Mouse (Mus musculus) limb, embryonic 13.5 days (tissue): ENCODE data around the gene Igsf8. TPM values are rescaled to one million over a fixed set of nuclear protein-coding genes. Genes with fewer than 3 reads are reported as not detected.

ENCODE experiments used
- ATAC-seq: fragments of 200-750 bp; cut with Nextera tagmentation; 2 replicates; pipeline ENCODE4 v1.8.0; 2017; ENCODE audit warnings: low read depth, moderate number of reproducible peaks, moderate TSS enrichment; ENCODE audit not compliant: low FRiP score
- H3K27ac ChIP-seq: fragments of 300-500 bp; sonication (generic); 2 replicates; pipeline ENCODE4 v1.5.1; 2015; ENCODE audit warnings: inconsistent platforms, mild to moderate bottlenecking, moderate library complexity
- H3K27me3 ChIP-seq: fragments of 300-500 bp; sonication (generic); 2 replicates; pipeline ENCODE4 v1.6.1; 2015; ENCODE audit warnings: mild to moderate bottlenecking, inconsistent platforms
- H3K36me3 ChIP-seq: fragments of 300-500 bp; sonication (generic); 2 replicates; pipeline ENCODE4 v1.6.1; 2015; ENCODE audit warnings: inconsistent platforms, mild to moderate bottlenecking, moderate library complexity
- H3K4me1 ChIP-seq: fragments of 300-500 bp; sonication (generic); 2 replicates; pipeline ENCODE4 v1.6.1; 2015; ENCODE audit warnings: inconsistent platforms
- H3K4me2 ChIP-seq: fragments of 300-500 bp; sonication (generic); replicated peaks from 2 replicates; pipeline ENCODE4 v1.6.1; 2015; ENCODE audit warnings: inconsistent platforms, mild to moderate bottlenecking, moderate library complexity
- H3K4me3 ChIP-seq: fragments of 300-500 bp; sonication (generic); 2 replicates; pipeline ENCODE4 v1.5.1; 2015; ENCODE audit warnings: moderate library complexity, mild to moderate bottlenecking, inconsistent platforms
- H3K9ac ChIP-seq: fragments of 300-500 bp; sonication (generic); 2 replicates; pipeline ENCODE4 v1.6.1; 2015; ENCODE audit warnings: mild to moderate bottlenecking, inconsistent platforms
- H3K9me3 ChIP-seq: fragments of 300-500 bp; sonication (generic); 2 replicates; pipeline ENCODE4 v1.6.1; 2016; ENCODE audit warnings: inconsistent platforms
- WGBS: fragments of 180-500 bp; shearing (Covaris S2); methylation state at CpG from one replicate; pipeline ENCODE4 v1.1.7; 2015; 5-methylcytosine and 5-hydroxymethylcytosine counted together
- polyA plus RNA-seq: library from polyadenylated mRNA; unstranded; fragments of >200 nt; fragmentation: Nextera tagmentation; extraction: Ambion mirVana; gene quantifications from 2 replicates; pipeline ENCODE4 v1.2.1, GENCODE M21; 2015

Gene Igsf8
- polyA plus RNA-seq, 1 experiment from 2014 or later: 46.7 TPM

DNA sequence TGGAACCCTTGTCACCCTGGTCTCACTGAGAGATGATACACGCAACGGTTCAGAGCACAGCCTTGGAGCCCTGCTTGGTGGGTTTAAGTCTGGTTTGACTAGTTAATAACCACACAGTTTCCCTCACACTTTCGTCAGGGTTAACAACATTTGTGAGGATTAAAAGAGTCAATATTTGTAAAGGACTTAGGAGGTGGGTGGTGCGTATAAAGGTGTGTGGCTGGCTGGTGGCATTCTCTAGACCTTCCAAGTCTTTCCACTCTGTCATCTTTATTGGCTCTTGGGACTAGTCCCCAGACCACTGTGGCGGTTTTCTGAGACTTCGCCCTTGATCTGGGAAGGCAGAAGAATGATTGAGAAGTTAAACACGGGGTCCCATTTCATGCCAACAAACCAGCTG, 83.4 kb downstream of the Igsf8 start:
- Histone ChIP-seq H3K9me3 (no peaks in the 10 kb centered on the region), H3K4me1 (peaks cover 12% of the 10 kb centered on the region), H3K36me3 (no peaks in the 10 kb centered on the region), H3K4me3 (no peak overlapping the region), H3K9ac (no peak overlapping the region), H3K27ac (no peak overlapping the region), H3K27me3 (peaks cover 53% of the 10 kb centered on the region), H3K4me2 (no peak overlapping the region)
- no peak for ATAC-seq
- WGBS: 75% methylated on average over 7 of the region's 7 CpGs

GRCm38 (mm10) chr1:172346707-172347106, 85.3 kb downstream of the Igsf8 start:
- no peaks in the 10 kb centered on the region for H3K9me3 ChIP-seq
- no peak overlapping the region for H3K9ac ChIP-seq
- H3K27ac ChIP-seq: no peak overlapping the region
- H3K36me3 ChIP-seq: no peaks in the 10 kb centered on the region
- peaks cover 54% of the 10 kb centered on the region for H3K27me3 ChIP-seq
- H3K4me3 ChIP-seq: no peak overlapping the region
- 83% methylated on average over 10 of the region's 10 CpGs for WGBS
- no peak for ATAC-seq
- H3K4me2 ChIP-seq: no peak overlapping the region
- peaks cover 9% of the 10 kb centered on the region for H3K4me1 ChIP-seq

DNA sequence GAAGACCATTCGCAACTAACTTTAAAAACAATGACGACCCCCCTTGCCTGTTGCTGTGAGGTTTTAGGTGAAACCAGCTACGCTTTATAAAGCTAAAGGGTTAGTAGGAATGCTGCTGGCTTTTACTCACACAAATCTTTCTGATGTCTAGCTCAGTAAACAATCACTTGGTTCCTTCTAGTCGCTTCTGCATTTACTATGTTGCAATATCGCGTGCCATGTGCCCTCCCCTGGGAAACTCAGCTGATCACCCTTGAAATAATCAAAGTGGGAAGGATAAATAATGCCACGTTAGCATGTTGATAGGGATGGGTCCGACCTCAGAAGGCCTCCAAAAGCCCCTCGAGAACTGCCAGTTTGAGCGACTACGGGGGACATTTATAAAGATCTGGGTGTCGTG, 85.9 kb downstream of the Igsf8 start:
- Histone ChIP-seq H3K9ac (no peak overlapping the region), H3K36me3 (no peaks in the 10 kb centered on the region), H3K27ac (no peak overlapping the region), H3K9me3 (no peaks in the 10 kb centered on the region), H3K4me3 (no peak overlapping the region), H3K4me2 (no peak overlapping the region), H3K27me3 (peaks cover 53% of the 10 kb centered on the region), H3K4me1 (peaks cover 9% of the 10 kb centered on the region)
- WGBS: 89% methylated on average over 12 of the region's 12 CpGs
- no peak for ATAC-seq

DNA sequence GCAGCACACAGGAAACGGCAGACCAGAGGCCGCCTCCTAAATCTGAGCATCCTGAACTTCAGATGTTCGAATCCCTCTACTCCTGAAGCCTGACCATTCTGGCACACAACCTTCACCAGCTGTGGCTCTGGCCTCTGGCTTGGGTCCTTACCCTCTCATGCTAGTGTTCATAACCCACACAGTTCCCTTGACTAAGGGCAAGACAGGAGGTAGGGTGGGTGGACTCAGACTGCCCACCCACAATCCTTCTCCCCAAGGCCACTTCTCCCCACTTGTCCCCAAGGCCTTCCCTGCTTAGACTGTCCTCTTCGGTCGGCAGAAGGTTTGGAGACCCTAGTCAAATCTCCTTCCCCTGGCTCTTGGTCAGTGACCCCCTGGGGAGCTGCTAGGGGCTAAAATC, 88.1 kb downstream of the Igsf8 start:
- Histone ChIP-seq H3K4me3 (no peak overlapping the region), H3K36me3 (no peaks in the 10 kb centered on the region), H3K4me2 (no peak overlapping the region), H3K9ac (no peak overlapping the region), H3K27ac (no peak overlapping the region), H3K9me3 (no peaks in the 10 kb centered on the region), H3K27me3 (peaks cover 45% of the 10 kb centered on the region), H3K4me1 (peaks cover 9% of the 10 kb centered on the region)
- WGBS: 77% methylated on average over 5 of the region's 5 CpGs
- no peak for ATAC-seq

- Histone ChIP-seq H3K36me3 (no peaks in the 10 kb centered on the region), H3K4me2 (peak overlapping the region; percentile 9; the same call in 1 of the 2 replicates), H3K9ac (no peak overlapping the region), H3K27me3 (peaks cover 45% of the 10 kb centered on the region), H3K9me3 (no peaks in the 10 kb centered on the region), H3K4me3 (no peak overlapping the region), H3K4me1 (peaks cover 9% of the 10 kb centered on the region), H3K27ac (no peak overlapping the region)
- peak; percentile 57 for ATAC-seq
- WGBS: 13% methylated on average over 19 of the region's 19 CpGs
Observed at GRCm38 (mm10) chr1:172349916-172350812, 88.7 kb downstream of the Igsf8 start.

- H3K9ac ChIP-seq: no peak overlapping the region
- H3K4me1 ChIP-seq: peaks cover 9% of the 10 kb centered on the region
- no peaks in the 10 kb centered on the region for H3K36me3 ChIP-seq
- H3K27ac ChIP-seq: no peak overlapping the region
- H3K4me2 ChIP-seq: no peak overlapping the region
- WGBS: 72% methylated on average over 6 of the region's 6 CpGs
- no peaks in the 10 kb centered on the region for H3K9me3 ChIP-seq
- H3K27me3 ChIP-seq: peaks cover 46% of the 10 kb centered on the region
- no peak overlapping the region for H3K4me3 ChIP-seq
- ATAC-seq: no peak
Observed at GRCm38 (mm10) chr1:172352001-172352400, 90.6 kb downstream of the Igsf8 start.

GRCm38 (mm10) chr1:172352453-172352852, 91.0 kb downstream of the Igsf8 start:
- WGBS: 83% methylated on average over 3 of the region's 3 CpGs
- H3K4me1 ChIP-seq: peaks cover 9% of the 10 kb centered on the region
- H3K4me2 ChIP-seq: no peak overlapping the region
- H3K9ac ChIP-seq: no peak overlapping the region
- H3K27ac ChIP-seq: no peak overlapping the region
- H3K27me3 ChIP-seq: peaks cover 46% of the 10 kb centered on the region
- ATAC-seq: no peak
- no peaks in the 10 kb centered on the region for H3K9me3 ChIP-seq
- no peaks in the 10 kb centered on the region for H3K36me3 ChIP-seq
- H3K4me3 ChIP-seq: no peak overlapping the region

DNA sequence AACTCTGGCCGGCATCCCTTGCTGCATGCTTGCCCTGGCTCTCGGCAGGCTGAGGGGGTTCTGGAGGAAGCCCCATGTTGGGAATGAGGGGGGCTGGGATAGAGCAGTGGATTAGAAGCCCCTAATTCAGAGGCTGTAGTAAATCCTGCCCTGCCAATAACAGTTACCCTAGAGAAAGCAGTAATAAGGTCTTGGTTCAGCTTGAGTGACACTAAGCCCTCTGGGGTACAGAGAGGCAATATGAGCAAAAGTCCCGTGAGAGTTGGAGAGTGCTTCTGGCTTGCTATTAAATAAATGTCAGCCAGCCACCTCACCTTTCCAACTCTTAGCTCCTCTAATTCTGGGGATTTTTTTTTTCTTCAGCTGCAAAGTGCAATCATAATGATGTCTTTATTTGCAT, 93.9 kb downstream of the Igsf8 start:
- H3K9ac ChIP-seq: no peak overlapping the region
- H3K27me3 ChIP-seq: peaks cover 30% of the 10 kb centered on the region
- WGBS: 43% methylated on average over 3 of the region's 3 CpGs
- ATAC-seq: no peak
- H3K27ac ChIP-seq: no peak overlapping the region
- no peak overlapping the region for H3K4me2 ChIP-seq
- no peak overlapping the region for H3K4me3 ChIP-seq
- H3K4me1 ChIP-seq: peaks cover 3% of the 10 kb centered on the region
- no peaks in the 10 kb centered on the region for H3K36me3 ChIP-seq
- H3K9me3 ChIP-seq: no peaks in the 10 kb centered on the region

DNA sequence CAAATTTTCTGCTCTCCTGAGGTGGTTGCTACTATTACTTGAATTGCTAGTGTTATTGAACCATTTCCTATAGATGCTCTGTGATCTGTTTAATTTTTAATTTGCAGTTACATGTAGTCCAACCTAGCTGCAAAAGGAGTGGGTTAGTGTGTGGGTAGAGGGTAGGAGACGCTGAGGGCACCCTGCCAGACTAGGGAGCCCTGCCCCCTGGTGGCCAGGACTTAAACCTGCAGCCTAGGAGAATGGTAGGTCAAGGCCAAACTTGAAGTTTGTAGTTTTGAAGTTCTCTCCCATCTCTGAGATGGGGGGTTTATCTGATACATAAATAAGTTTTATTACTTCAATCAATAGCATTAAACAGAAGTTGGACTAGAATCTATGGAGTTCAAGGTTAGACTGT, 96.1 kb downstream of the Igsf8 start:
- ATAC-seq: no peak
- WGBS: 5% methylated on average over 1 of the region's 1 CpGs

DNA sequence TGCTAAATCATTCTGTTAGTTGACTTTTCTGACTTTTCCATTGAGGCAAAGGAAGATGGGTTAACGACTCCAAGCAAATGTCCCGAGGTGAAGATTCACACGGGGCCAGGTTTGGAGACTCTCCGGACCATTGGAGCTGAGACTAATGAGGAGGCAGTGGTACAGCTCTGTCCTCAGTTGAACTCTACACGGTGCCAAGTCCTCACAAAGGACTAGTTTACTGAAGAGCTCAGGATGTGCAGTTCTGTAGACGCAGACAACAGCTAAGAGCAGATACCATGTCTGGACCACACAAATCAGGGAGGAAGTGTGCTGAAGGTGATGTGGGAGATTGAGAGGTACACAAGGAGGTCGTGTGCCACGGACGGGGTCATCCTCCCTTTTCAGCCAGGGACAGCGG, 96.9 kb downstream of the Igsf8 start:
- Histone ChIP-seq H3K9me3 (no peaks in the 10 kb centered on the region), H3K4me3 (no peak overlapping the region), H3K4me2 (no peak overlapping the region), H3K9ac (no peak overlapping the region), H3K27me3 (peaks cover 10% of the 10 kb centered on the region), H3K36me3 (no peaks in the 10 kb centered on the region), H3K27ac (no peak overlapping the region), H3K4me1 (no peaks in the 10 kb centered on the region)
- no peak for ATAC-seq
- 77% methylated on average over 10 of the region's 10 CpGs for WGBS

More for the DNA sequence above, 96.1 kb downstream of the Igsf8 start:
- H3K27me3 ChIP-seq: peaks cover 10% of the 10 kb centered on the region
- H3K9me3 ChIP-seq: no peaks in the 10 kb centered on the region
- no peak overlapping the region for H3K4me3 ChIP-seq
- no peaks in the 10 kb centered on the region for H3K36me3 ChIP-seq
- H3K4me2 ChIP-seq: no peak overlapping the region
- H3K4me1 ChIP-seq: no peaks in the 10 kb centered on the region
- H3K27ac ChIP-seq: no peak overlapping the region
- no peak overlapping the region for H3K9ac ChIP-seq

GRCm38 (mm10) chr1:172364684-172365083, 103.2 kb downstream of the Igsf8 start:
- 15% methylated on average over 6 of the region's 6 CpGs for WGBS

GRCm38 (mm10) chr1:172368768-172369418, 107.5 kb downstream of the Igsf8 start:
- ATAC-seq: no peak; the same call in 1 of the 2 replicates
- 28% methylated on average over 23 of the region's 23 CpGs for WGBS
- no peak overlapping the region for H3K9ac ChIP-seq
- peak overlapping the region; percentile 37 for H3K4me2 ChIP-seq
- H3K4me1 ChIP-seq: 0 out of 2 replicates have a peak, but pooled peaks cover 6% of the 10 kb centered on the region
- no peaks in the 10 kb centered on the region for H3K36me3 ChIP-seq
- H3K27me3 ChIP-seq: peaks cover 15% of the 10 kb centered on the region
- no peak overlapping the region; the same call in 1 of the 2 replicates for H3K4me3 ChIP-seq
- H3K27ac ChIP-seq: no peak overlapping the region
- H3K9me3 ChIP-seq: no peaks in the 10 kb centered on the region

More at GRCm38 (mm10) chr1:172364684-172365083, 103.2 kb downstream of the Igsf8 start:
- no peaks in the 10 kb centered on the region for H3K9me3 ChIP-seq
- H3K27me3 ChIP-seq: peaks cover 9% of the 10 kb centered on the region
- H3K27ac ChIP-seq: no peak overlapping the region
- H3K4me2 ChIP-seq: no peak overlapping the region
- H3K4me1 ChIP-seq: 0 out of 2 replicates have a peak, but pooled peaks cover 6% of the 10 kb centered on the region
- H3K36me3 ChIP-seq: no peaks in the 10 kb centered on the region
- ATAC-seq: no peak
- H3K9ac ChIP-seq: no peak overlapping the region
- no peak overlapping the region for H3K4me3 ChIP-seq
